Mouse (Mus musculus): ENCODE results near the gene Lix1l. TPM values are rescaled to one million over a fixed set of nuclear protein-coding genes. Genes with fewer than 3 reads are reported as not detected.

The Lix1l gene
- 5.5 TPM in 2 replicates for polyA plus RNA-seq (2014; fragmentation: Nextera tagmentation; extraction: Ambion mirVana)

DNA sequence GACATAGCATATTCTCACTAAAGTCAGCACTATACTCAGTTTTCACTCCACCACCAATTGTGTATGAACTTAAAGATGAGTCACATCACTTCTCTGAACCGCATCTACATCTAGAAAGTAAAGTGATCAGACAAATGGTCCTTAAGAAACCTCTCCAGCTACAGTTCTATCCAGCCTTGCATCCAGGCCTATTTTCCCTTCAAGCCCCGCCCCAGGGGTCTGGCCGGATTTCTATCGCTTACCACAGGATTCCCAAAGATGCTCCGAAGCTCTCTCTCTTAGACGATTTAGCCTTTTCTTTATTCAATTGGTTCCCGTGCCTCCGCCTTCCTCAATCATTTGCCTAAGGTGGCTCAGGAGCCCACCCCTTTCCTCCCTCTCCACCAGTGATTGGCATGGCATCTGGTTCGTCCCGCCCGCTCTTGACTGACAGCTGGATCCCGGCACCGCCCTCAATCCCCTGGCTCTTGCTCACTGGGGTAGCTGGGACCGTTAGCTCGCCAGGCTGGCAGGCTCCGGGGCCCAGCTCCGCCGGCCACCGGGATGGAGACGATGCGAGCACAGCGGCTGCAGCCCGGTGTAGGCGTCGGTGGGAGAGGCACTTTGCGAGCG, at the start of gene Lix1l:
Gene Lix1l, plus strand, starts transcription at position 511 of the 612 bp plus-strand sequence.
- peaks cover 26% of the 10 kb centered on the region for H3K4me1 ChIP-seq (replicated peaks; ENCODE audit: control insufficient read depth, insufficient read depth, low read length)
- peak; percentile 93 for ATAC-seq (replicated peaks; ENCODE audit: low FRiP score)
- peak; percentile 97 for DNase-seq (ENCODE audit: low spot score)
- H3K36me3 ChIP-seq (ENCODE audit: control insufficient read depth, insufficient read depth, low read length): no peaks in the 10 kb centered on the region
- H3K9ac ChIP-seq (ENCODE audit: low read length): peak within 1 kb of the TSS; percentile 77
- H3K4me2 ChIP-seq (ENCODE audit: low read depth, low read length, severe bottlenecking): peak within 1 kb of the TSS; percentile 69
- no peaks in the 10 kb centered on the region for H3K9me3 ChIP-seq (ENCODE audit: control insufficient read depth, low read length)
- peak within 1 kb of the TSS; percentile 88 for H3K4me3 ChIP-seq (ENCODE audit: low read depth, low read length)
- 2% methylated on average over 27 of the region's 27 CpGs for WGBS
- H3K27ac ChIP-seq (ENCODE audit: low read depth, low read length): peak within 1 kb of the TSS; percentile 78
- peaks cover 16% of the 10 kb centered on the region for H3K27me3 ChIP-seq (ENCODE audit: control insufficient read depth, insufficient read depth, low read length)

DNA sequence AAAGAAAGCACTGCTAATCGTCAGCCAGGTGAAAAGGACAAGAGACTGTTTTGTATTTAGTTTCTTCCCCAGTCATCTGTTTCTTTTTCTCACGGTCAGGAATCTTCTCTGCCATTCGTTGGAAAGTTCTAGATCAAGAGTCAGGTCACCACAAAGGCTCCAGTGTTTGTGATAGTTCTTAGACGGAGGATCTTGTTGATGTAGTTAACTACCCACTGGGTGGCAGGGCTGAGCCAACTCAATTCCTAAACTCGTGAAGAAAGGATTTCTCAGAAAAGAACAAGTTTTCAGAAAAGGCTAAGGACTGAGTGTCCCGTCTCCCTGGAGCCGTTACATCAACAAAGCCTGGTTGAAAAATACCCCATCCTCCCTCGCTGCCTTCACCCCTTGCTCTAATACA, 49.7 kb upstream of the Lix1l start:
- 19% methylated on average over 8 of the region's 8 CpGs for WGBS
- no peak overlapping the region for H3K9ac ChIP-seq (ENCODE audit: low read length)
- H3K9me3 ChIP-seq (ENCODE audit: control insufficient read depth, low read length): no peaks in the 10 kb centered on the region

DNA sequence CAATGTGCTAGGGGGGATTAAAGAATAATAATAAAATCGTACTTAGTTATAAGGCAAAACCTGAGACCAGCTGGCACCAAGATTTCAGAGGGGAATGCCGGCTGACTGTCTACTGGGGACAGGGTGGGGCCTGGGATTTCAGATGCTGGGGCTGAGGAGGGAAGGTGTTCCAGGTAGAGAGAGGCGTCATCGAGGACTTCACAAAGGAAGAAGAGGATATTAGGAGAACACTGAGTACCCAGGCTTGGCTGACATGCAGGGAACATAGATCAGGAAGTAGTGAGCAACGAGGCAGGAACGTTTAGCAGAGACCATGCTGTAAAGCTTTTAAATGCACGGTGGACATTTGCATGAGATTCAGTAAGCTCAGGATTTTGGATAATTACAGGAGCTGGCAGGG, 49.1 kb upstream of the Lix1l start:
- Histone ChIP-seq H3K27ac (ENCODE audit: low read depth, low read length) (no peak overlapping the region), H3K27me3 (ENCODE audit: control insufficient read depth, insufficient read depth, low read length) (no peaks in the 10 kb centered on the region), H3K9ac (ENCODE audit: low read length) (no peak overlapping the region), H3K4me3 (ENCODE audit: low read depth, low read length) (no peak overlapping the region), H3K4me1 (replicated peaks; ENCODE audit: control insufficient read depth, insufficient read depth, low read length) (peaks cover 3% of the 10 kb centered on the region), H3K4me2 (ENCODE audit: low read depth, low read length, severe bottlenecking) (no peak overlapping the region), H3K9me3 (ENCODE audit: control insufficient read depth, low read length) (no peaks in the 10 kb centered on the region), H3K36me3 (ENCODE audit: control insufficient read depth, insufficient read depth, low read length) (no peaks in the 10 kb centered on the region)
- no peak for ATAC-seq (replicated peaks; ENCODE audit: low FRiP score)
- DNase-seq (ENCODE audit: low spot score): no peak
- WGBS: 78% methylated on average over 7 of the region's 7 CpGs

More for the DNA sequence above, 49.7 kb upstream of the Lix1l start:
- Histone ChIP-seq H3K4me2 (ENCODE audit: low read depth, low read length, severe bottlenecking) (no peak overlapping the region), H3K4me1 (replicated peaks; ENCODE audit: control insufficient read depth, insufficient read depth, low read length) (peaks cover 3% of the 10 kb centered on the region), H3K36me3 (ENCODE audit: control insufficient read depth, insufficient read depth, low read length) (no peaks in the 10 kb centered on the region), H3K27ac (ENCODE audit: low read depth, low read length) (no peak overlapping the region), H3K4me3 (ENCODE audit: low read depth, low read length) (no peak overlapping the region), H3K27me3 (ENCODE audit: control insufficient read depth, insufficient read depth, low read length) (no peaks in the 10 kb centered on the region)
- DNase-seq (ENCODE audit: low spot score): no peak
- ATAC-seq (replicated peaks; ENCODE audit: low FRiP score): no peak

DNA sequence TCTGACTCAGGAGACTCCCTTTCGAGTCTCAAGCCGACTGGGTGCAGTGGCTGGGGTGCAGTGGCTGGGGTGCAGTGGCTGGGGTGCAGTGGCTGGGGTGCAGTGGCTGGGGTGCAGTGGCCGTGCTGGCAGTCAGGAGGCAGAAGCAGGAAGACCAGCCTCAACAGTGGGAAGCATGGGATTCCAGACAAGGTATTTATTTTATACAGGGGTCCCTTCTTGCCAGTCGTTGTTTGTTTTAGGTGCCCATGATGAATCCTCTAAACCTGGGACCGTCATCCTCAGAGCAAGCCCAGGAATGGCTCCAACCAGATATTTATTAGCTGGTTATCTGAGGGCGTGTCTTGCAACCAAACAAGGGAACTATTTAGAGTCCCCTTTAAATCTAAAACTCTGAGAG, 47.3 kb upstream of the Lix1l start:
- ATAC-seq (replicated peaks; ENCODE audit: low FRiP score) (no peak), DNase-seq (ENCODE audit: low spot score) (no peak)
- Histone ChIP-seq H3K9me3 (ENCODE audit: control insufficient read depth, low read length) (no peaks in the 10 kb centered on the region), H3K4me2 (ENCODE audit: low read depth, low read length, severe bottlenecking) (no peak overlapping the region), H3K4me1 (replicated peaks; ENCODE audit: control insufficient read depth, insufficient read depth, low read length) (peaks cover 5% of the 10 kb centered on the region), H3K9ac (ENCODE audit: low read length) (no peak overlapping the region), H3K27ac (ENCODE audit: low read depth, low read length) (no peak overlapping the region), H3K27me3 (ENCODE audit: control insufficient read depth, insufficient read depth, low read length) (no peaks in the 10 kb centered on the region), H3K4me3 (ENCODE audit: low read depth, low read length) (no peak overlapping the region), H3K36me3 (ENCODE audit: control insufficient read depth, insufficient read depth, low read length) (no peaks in the 10 kb centered on the region)
- WGBS: 83% methylated on average over 6 of the region's 6 CpGs

DNA sequence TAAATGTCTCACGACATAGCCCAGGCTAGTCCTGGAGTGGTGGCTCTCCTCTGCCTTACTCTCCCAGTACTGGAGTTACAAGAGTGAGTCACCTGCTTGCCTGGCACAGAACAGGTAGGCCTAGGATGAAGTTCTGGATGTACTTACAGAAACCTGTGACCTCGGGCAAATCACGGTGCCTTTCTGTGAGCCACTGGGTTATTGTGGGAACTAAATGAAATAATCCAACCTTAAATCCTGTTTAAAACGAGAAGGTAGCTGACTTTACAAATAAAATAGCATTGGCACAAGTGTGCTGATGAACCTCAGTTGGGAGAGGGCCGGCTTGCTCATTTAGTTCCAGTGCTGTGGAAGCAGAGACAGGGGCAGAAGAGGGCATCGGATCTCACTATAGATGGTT, 46.7 kb upstream of the Lix1l start:
- Histone ChIP-seq H3K4me1 (replicated peaks; ENCODE audit: control insufficient read depth, insufficient read depth, low read length) (peaks cover 8% of the 10 kb centered on the region), H3K4me2 (ENCODE audit: low read depth, low read length, severe bottlenecking) (no peak overlapping the region), H3K9ac (ENCODE audit: low read length) (no peak overlapping the region), H3K27me3 (ENCODE audit: control insufficient read depth, insufficient read depth, low read length) (no peaks in the 10 kb centered on the region), H3K4me3 (ENCODE audit: low read depth, low read length) (no peak overlapping the region), H3K9me3 (ENCODE audit: control insufficient read depth, low read length) (no peaks in the 10 kb centered on the region), H3K27ac (ENCODE audit: low read depth, low read length) (no peak overlapping the region), H3K36me3 (ENCODE audit: control insufficient read depth, insufficient read depth, low read length) (no peaks in the 10 kb centered on the region)
- WGBS: 86% methylated on average over 6 of the region's 6 CpGs
- ATAC-seq (replicated peaks; ENCODE audit: low FRiP score) (no peak), DNase-seq (ENCODE audit: low spot score) (no peak)

DNA sequence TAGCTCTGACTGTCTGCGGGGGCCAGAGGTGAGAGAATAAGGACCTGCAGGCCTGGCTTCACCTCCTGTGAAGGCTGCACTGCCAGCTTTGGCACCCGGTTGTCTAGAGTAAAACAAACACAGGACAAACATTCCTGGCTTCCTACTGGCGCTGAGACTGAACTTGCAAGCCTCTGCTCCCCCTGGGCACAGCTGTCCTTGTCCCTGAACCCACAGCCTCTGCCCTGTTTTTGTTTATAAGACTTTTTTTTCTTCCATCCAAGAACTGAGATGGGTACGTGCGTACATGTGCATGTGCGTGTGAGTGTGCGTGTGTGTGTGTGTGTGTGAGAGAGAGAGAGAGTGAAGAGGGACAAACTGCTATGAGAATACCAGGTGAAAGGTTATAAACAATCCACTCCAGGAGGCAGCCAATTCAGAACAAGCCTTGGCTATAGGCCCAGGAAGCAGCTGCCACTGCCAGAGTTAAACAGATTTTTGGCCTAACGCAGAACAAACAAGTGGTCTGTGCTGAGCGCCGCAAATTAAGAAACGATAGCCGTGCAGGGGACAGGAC, 45.8 kb upstream of the Lix1l start:
- Histone ChIP-seq H3K9me3 (ENCODE audit: control insufficient read depth, low read length) (no peaks in the 10 kb centered on the region), H3K4me2 (ENCODE audit: low read depth, low read length, severe bottlenecking) (no peak overlapping the region), H3K36me3 (ENCODE audit: control insufficient read depth, insufficient read depth, low read length) (0 out of 2 replicates have a peak, but pooled peaks cover 2% of the 10 kb centered on the region), H3K27ac (ENCODE audit: low read depth, low read length) (peak overlapping the region; percentile 15; the same call in 1 of the 2 replicates), H3K4me3 (ENCODE audit: low read depth, low read length) (no peak overlapping the region), H3K4me1 (replicated peaks; ENCODE audit: control insufficient read depth, insufficient read depth, low read length) (peaks cover 10% of the 10 kb centered on the region), H3K9ac (ENCODE audit: low read length) (no peak overlapping the region), H3K27me3 (ENCODE audit: control insufficient read depth, insufficient read depth, low read length) (no peaks in the 10 kb centered on the region)
- WGBS: 56% methylated on average over 12 of the region's 12 CpGs
- no peak for DNase-seq (ENCODE audit: low spot score)
- ATAC-seq (replicated peaks; ENCODE audit: low FRiP score): no peak

DNA sequence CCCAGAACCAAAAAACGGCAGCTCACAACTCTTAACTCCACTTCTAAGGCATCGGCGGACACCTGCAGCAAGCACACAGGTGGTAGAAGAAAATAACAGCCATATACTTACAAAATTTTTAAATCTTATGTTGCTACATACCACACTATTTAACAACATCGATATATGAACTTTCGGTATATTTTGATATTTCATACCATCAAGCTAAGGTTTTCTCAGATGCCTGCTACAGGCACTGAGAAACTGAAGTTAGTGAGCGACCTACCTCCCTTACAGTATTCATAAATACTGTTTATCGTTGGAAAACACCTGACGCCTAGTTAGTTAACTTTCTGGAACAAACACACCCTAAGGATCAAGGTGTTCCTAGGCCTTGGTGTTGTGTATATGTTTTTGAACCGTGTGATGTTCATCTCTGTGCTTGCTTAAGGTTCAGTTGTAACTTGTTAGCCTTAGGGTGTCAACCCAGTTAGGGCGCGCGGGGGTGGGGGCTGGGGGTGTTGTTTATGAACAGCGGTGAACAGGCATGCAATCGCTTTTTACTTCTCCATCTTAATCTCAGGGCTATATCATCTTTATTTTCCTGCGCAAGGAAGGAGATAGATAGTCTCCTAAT, 44.8 kb upstream of the Lix1l start:
- Histone ChIP-seq H3K4me2 (ENCODE audit: low read depth, low read length, severe bottlenecking) (no peak overlapping the region; the same call in 1 of the 2 replicates), H3K27ac (ENCODE audit: low read depth, low read length) (no peak overlapping the region), H3K9me3 (ENCODE audit: control insufficient read depth, low read length) (no peaks in the 10 kb centered on the region), H3K27me3 (ENCODE audit: control insufficient read depth, insufficient read depth, low read length) (no peaks in the 10 kb centered on the region), H3K36me3 (ENCODE audit: control insufficient read depth, insufficient read depth, low read length) (peaks cover 6% of the 10 kb centered on the region; the same call in 1 of the 2 replicates), H3K4me3 (ENCODE audit: low read depth, low read length) (no peak overlapping the region; the same call in 1 of the 2 replicates), H3K4me1 (replicated peaks; ENCODE audit: control insufficient read depth, insufficient read depth, low read length) (peaks cover 10% of the 10 kb centered on the region), H3K9ac (ENCODE audit: low read length) (no peak overlapping the region)
- WGBS: 79% methylated on average over 15 of the region's 15 CpGs
- DNase-seq (ENCODE audit: low spot score): no peak
- no peak for ATAC-seq (replicated peaks; ENCODE audit: low FRiP score)

DNA sequence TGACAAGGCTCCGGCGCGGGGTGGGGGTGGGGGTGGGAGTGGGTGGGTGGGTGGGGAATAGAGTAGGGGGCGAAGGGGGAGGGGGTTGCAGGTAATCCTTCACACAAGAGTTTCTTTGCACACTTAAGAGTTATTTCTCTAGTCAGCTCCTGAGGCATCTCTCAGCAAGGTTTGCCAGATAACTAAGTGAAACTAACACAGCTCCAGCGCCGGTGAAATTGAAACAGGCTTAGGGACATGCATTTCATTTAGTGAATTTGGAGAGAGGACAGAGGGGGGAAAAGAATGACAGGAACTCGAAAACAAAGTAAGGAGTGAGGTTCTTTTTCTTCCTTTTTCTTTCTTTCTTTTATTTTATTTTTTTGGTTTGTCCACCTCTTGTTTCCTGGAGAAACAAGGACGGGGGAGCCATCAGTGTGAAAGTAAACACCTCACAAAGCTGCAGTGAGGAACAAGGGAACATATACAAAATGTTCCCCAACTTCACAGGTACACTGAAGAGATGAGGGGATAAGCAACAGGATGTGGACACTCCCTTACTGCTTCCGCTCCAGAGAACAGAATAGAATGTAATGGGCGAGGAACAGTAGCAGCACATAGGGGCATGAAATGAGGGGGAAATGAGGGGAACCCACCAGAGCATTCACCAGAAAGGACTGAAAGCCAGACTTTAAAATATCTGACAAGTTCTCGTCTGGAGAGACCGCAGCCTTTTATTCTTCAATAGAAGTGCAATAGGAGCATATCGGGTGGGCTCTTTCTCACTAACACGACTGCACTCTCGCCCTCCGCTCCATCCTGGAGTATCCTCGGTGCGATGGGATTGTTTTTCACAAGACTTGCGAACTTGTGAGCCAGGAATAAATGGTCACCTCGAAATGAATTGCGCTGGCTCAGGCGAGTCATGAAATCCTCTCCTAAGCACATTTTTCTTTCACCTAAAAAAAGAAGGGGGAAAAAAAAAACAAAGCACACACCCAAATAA, 44.0 kb upstream of the Lix1l start:
- peaks cover 10% of the 10 kb centered on the region for H3K4me1 ChIP-seq (replicated peaks; ENCODE audit: control insufficient read depth, insufficient read depth, low read length)
- WGBS: 11% methylated on average over 22 of the region's 22 CpGs
- no peak for ATAC-seq (replicated peaks; ENCODE audit: low FRiP score)
- peak overlapping the region; percentile 60; the same call in 1 of the 2 replicates for H3K27ac ChIP-seq (ENCODE audit: low read depth, low read length)
- no peaks in the 10 kb centered on the region for H3K9me3 ChIP-seq (ENCODE audit: control insufficient read depth, low read length)
- H3K4me2 ChIP-seq (ENCODE audit: low read depth, low read length, severe bottlenecking): peak overlapping the region; percentile 86
- no peaks in the 10 kb centered on the region for H3K27me3 ChIP-seq (ENCODE audit: control insufficient read depth, insufficient read depth, low read length)
- H3K9ac ChIP-seq (ENCODE audit: low read length): peak overlapping the region; percentile 57
- DNase-seq (ENCODE audit: low spot score): no peak
- peaks cover 6% of the 10 kb centered on the region; the same call in 1 of the 2 replicates for H3K36me3 ChIP-seq (ENCODE audit: control insufficient read depth, insufficient read depth, low read length)
- H3K4me3 ChIP-seq (ENCODE audit: low read depth, low read length): peak overlapping the region; percentile 65
